Mouse (Mus musculus) right cerebral cortex, postnatal 10 days (tissue): ENCODE results near the gene Eps8.
"Not testable (repeated sequence)": the region's sequence is repeated elsewhere in the genome, so short reads cannot be mapped to it uniquely, and the experiment has no call there.

Experiments used
- DNase-seq, 2 experiments: peaks; one replicate each; pipeline ENCODE4 v3.0.0; 2021; ENCODE audit warnings: low spot score in 2 of 2

Gene Eps8

GRCm38 (mm10) chr6:137482891-137483290 is 171.8 kb downstream of the Eps8 start:
- DNase-seq: no peak

- not testable (repeated sequence) for DNase-seq
Measured at GRCm38 (mm10) chr6:137475695-137476094, 179.0 kb downstream of the Eps8 start.

GRCm38 (mm10) chr6:137473433-137473832 is 181.2 kb downstream of the Eps8 start:
- DNase-seq: no peak

GRCm38 (mm10) chr6:137472129-137472528 is 182.5 kb downstream of the Eps8 start:
- DNase-seq: peak in 1 of 2 experiments; percentile 55

- DNase-seq: peak; percentile 94 to 95
Measured at GRCm38 (mm10) chr6:137470901-137471598, 183.6 kb downstream of the Eps8 start.

- no peak for DNase-seq
Measured at GRCm38 (mm10) chr6:137469541-137469940, 185.1 kb downstream of the Eps8 start.

- no peak for DNase-seq
Measured at GRCm38 (mm10) chr6:137467696-137468095, 187.0 kb downstream of the Eps8 start.

- DNase-seq: no peak
Measured at GRCm38 (mm10) chr6:137466256-137466655, 188.4 kb downstream of the Eps8 start.

- DNase-seq: peak; percentile 51 to 54
Measured at GRCm38 (mm10) chr6:137465253-137465652, 189.4 kb downstream of the Eps8 start.

- no peak for DNase-seq
Measured at GRCm38 (mm10) chr6:137463771-137464170, 190.9 kb downstream of the Eps8 start.

GRCm38 (mm10) chr6:137458136-137458535 is 196.5 kb downstream of the Eps8 start:
- DNase-seq: no peak

- DNase-seq: no peak
Measured at GRCm38 (mm10) chr6:137457210-137457609, 197.5 kb downstream of the Eps8 start.

- no peak for DNase-seq
Measured at GRCm38 (mm10) chr6:137456064-137456463, 198.6 kb downstream of the Eps8 start.

GRCm38 (mm10) chr6:137455537-137456041 is 199.1 kb downstream of the Eps8 start:
- peak; percentile 32 to 63 for DNase-seq

GRCm38 (mm10) chr6:137446116-137446515 is 208.6 kb downstream of the Eps8 start:
- not testable (repeated sequence) for DNase-seq

GRCm38 (mm10) chr6:137443089-137443488 is 211.6 kb downstream of the Eps8 start:
- no peak for DNase-seq

- DNase-seq: peak in 1 of 2 experiments; percentile 35
Measured at GRCm38 (mm10) chr6:137440559-137441486, 213.9 kb downstream of the Eps8 start.

GRCm38 (mm10) chr6:137437902-137438580 is 216.6 kb downstream of the Eps8 start:
- peak; percentile 49 to 61 for DNase-seq

GRCm38 (mm10) chr6:137437486-137437885 is 217.2 kb downstream of the Eps8 start:
- DNase-seq: no peak

GRCm38 (mm10) chr6:137433521-137434137 is 221.0 kb downstream of the Eps8 start:
- peak; percentile 65 to 66 for DNase-seq
